Mouse (Mus musculus): ENCODE data around the gene Ube2l6. TPM values are rescaled to one million over a fixed set of nuclear protein-coding genes. Genes with fewer than 3 reads are reported as not detected.

Ube2l6 gene
- polyA plus RNA-seq, 2 experiments, result 304 to 469 TPM

GRCm38 (mm10) chr2:84841905-84842304 is 43.3 kb downstream of the Ube2l6 start:
- TF ChIP-seq CTCF (IDR thresholded peaks at IDR 0.05; ENCODE audit: low read depth) (no peak), EP300 (IDR thresholded peaks at IDR 0.05; ENCODE audit: low read depth) (peak; percentile 87)
- Histone ChIP-seq H3K27ac (peak overlapping the region; percentile 98), H3K4me3 (ENCODE audit: insufficient read depth in 1 of 2, low read depth in 2 of 2, low read length in 2 of 2) (peak overlapping the region; percentile 88 to 97), H3K4me1 (replicated peaks; ENCODE audit: control insufficient read depth in 2 of 2, insufficient read depth in 2 of 2, low read length in 1 of 2) (peaks cover 41 to 45% of the 10 kb centered on the region in 2 experiments), H3K27me3 (ENCODE audit: control insufficient read depth, insufficient read depth, low read length) (no peaks in the 10 kb centered on the region), H3K9me3 (ENCODE audit: control insufficient read depth, low read length) (no peaks in the 10 kb centered on the region), H3K9ac (replicated peaks) (peak overlapping the region; percentile 86), H3K36me3 (replicated peaks; ENCODE audit: control insufficient read depth, insufficient read depth, low read depth) (peaks cover 61% of the 10 kb centered on the region), H3K4me2 (ENCODE audit: low read depth) (peak overlapping the region; percentile 99)
- ATAC-seq (ENCODE audit: insufficient read depth) (peak; percentile 91), DNase-seq (ENCODE audit: low read depth in 3 of 3, low spot score in 3 of 3) (peak; percentile 86 to 90 (median 90))

- peak overlapping the region; percentile 98 for H3K27ac ChIP-seq
- TF ChIP-seq CTCF (IDR thresholded peaks at IDR 0.05; ENCODE audit: low read depth) (peak; percentile 59), EP300 (IDR thresholded peaks at IDR 0.05; ENCODE audit: low read depth) (no peak; the same call in 1 of the 2 replicates)
- H3K27me3 ChIP-seq (ENCODE audit: control insufficient read depth, insufficient read depth, low read length), result no peaks in the 10 kb centered on the region
- H3K4me3 ChIP-seq (ENCODE audit: insufficient read depth in 1 of 2, low read depth in 2 of 2, low read length in 2 of 2), result peak overlapping the region; percentile 60 to 88
- no peaks in the 10 kb centered on the region for H3K9me3 ChIP-seq (ENCODE audit: control insufficient read depth, low read length)
- H3K9ac ChIP-seq (replicated peaks), result peak overlapping the region; percentile 86
- peaks cover 79% of the 10 kb centered on the region for H3K36me3 ChIP-seq (replicated peaks; ENCODE audit: control insufficient read depth, insufficient read depth, low read depth)
- DNase-seq (ENCODE audit: low read depth in 3 of 3, low spot score in 3 of 3) (peak in 1 of 3 experiments; percentile 58), ATAC-seq (ENCODE audit: insufficient read depth) (no peak)
- WGBS (ENCODE audit: insufficient replicate concordance), result 21% methylated on average over 6 of the region's 6 CpGs
- peak overlapping the region; percentile 99 for H3K4me2 ChIP-seq (ENCODE audit: low read depth)
- H3K4me1 ChIP-seq (replicated peaks; ENCODE audit: control insufficient read depth in 2 of 2, insufficient read depth in 2 of 2, low read length in 1 of 2), result peaks cover 29 to 32% of the 10 kb centered on the region in 2 experiments
Observed at GRCm38 (mm10) chr2:84843654-84844053, 45.0 kb downstream of the Ube2l6 start.

- Histone ChIP-seq H3K9me3 (ENCODE audit: control insufficient read depth, low read length) (no peaks in the 10 kb centered on the region), H3K4me2 (ENCODE audit: low read depth) (peak overlapping the region; percentile 99), H3K4me3 (ENCODE audit: insufficient read depth in 1 of 2, low read depth in 2 of 2, low read length in 2 of 2) (no peak overlapping the region; a peak in 1 of 4 replicates), H3K36me3 (replicated peaks; ENCODE audit: control insufficient read depth, insufficient read depth, low read depth) (peaks cover 94% of the 10 kb centered on the region), H3K4me1 (replicated peaks; ENCODE audit: control insufficient read depth in 2 of 2, insufficient read depth in 2 of 2, low read length in 1 of 2) (peaks cover 25 to 35% of the 10 kb centered on the region in 2 experiments), H3K27me3 (ENCODE audit: control insufficient read depth, insufficient read depth, low read length) (no peaks in the 10 kb centered on the region), H3K27ac (peak overlapping the region; percentile 6; the same call in 1 of the 2 replicates), H3K9ac (replicated peaks) (peak overlapping the region; percentile 13; the same call in 1 of the 2 replicates)
- ATAC-seq (ENCODE audit: insufficient read depth), result no peak
- WGBS (ENCODE audit: insufficient replicate concordance), result 52% methylated on average over 1 of the region's 1 CpGs
- no peak for TF ChIP-seq CTCF (IDR thresholded peaks at IDR 0.05; ENCODE audit: low read depth)
- no peak for TF ChIP-seq EP300 (IDR thresholded peaks at IDR 0.05; ENCODE audit: low read depth)
- DNase-seq (ENCODE audit: low read depth in 3 of 3, low spot score in 3 of 3), result no peak
Observed at GRCm38 (mm10) chr2:84845226-84845625, 46.6 kb downstream of the Ube2l6 start.

GRCm38 (mm10) chr2:84850407-84851129 is 51.9 kb downstream of the Ube2l6 start:
- ATAC-seq (ENCODE audit: insufficient read depth) (peak; percentile 58), DNase-seq (ENCODE audit: low read depth in 3 of 3, low spot score in 3 of 3) (no peak)
- H3K4me1 ChIP-seq (replicated peaks; ENCODE audit: control insufficient read depth in 2 of 2, insufficient read depth in 2 of 2, low read length in 1 of 2), result peaks cover 0 to 13% of the 10 kb centered on the region in 2 experiments; a peak in 2 of 4 replicates
- peak overlapping the region; percentile 10 for H3K27ac ChIP-seq
- no peak overlapping the region for H3K9ac ChIP-seq (replicated peaks)
- H3K9me3 ChIP-seq (ENCODE audit: control insufficient read depth, low read length), result no peaks in the 10 kb centered on the region
- H3K4me3 ChIP-seq (ENCODE audit: insufficient read depth in 1 of 2, low read depth in 2 of 2, low read length in 2 of 2), result no peak overlapping the region
- H3K27me3 ChIP-seq (ENCODE audit: control insufficient read depth, insufficient read depth, low read length), result no peaks in the 10 kb centered on the region
- H3K4me2 ChIP-seq (ENCODE audit: low read depth), result 0 out of 2 replicates have a peak overlapping the region, but pooled peaks have one; percentile 13
- 73% methylated on average over 7 of the region's 7 CpGs for WGBS (ENCODE audit: insufficient replicate concordance)
- TF ChIP-seq EP300 (IDR thresholded peaks at IDR 0.05; ENCODE audit: low read depth) (no peak), CTCF (IDR thresholded peaks at IDR 0.05; ENCODE audit: low read depth) (no peak)
- H3K36me3 ChIP-seq (replicated peaks; ENCODE audit: control insufficient read depth, insufficient read depth, low read depth), result peaks cover 100% of the 10 kb centered on the region
